Mouse (Mus musculus) left cerebral cortex, postnatal 25 days (tissue): Measurements from ENCODE around the gene Gm42417. TPM values are rescaled to one million over a fixed set of nuclear protein-coding genes. Genes with fewer than 3 reads are reported as not detected.
"Not testable (repeated sequence)": the region's sequence is repeated elsewhere in the genome, so short reads cannot be mapped to it uniquely, and the experiment has no call there.

Experiments
- DNase-seq, 2 experiments: peaks; one replicate each; pipeline ENCODE4 v3.0.0; 2022; ENCODE audit warnings: low spot score in 2 of 2, mixed read lengths in 1 of 2
- intact Hi-C: fragments of 180-260 bp; cut with DNase I; formaldehyde crosslinking; loops from one replicate; pipeline ENCODE4 v1.15.1; 2025
- total RNA-seq, 2 experiments: library from RNA; stranded (reverse); gene quantifications; 2 replicates each; pipeline ENCODE4 v1.2.3; 2021

Gene Gm42417
- total RNA-seq, 2 experiments from 2014 or later, result not detected

DNA sequence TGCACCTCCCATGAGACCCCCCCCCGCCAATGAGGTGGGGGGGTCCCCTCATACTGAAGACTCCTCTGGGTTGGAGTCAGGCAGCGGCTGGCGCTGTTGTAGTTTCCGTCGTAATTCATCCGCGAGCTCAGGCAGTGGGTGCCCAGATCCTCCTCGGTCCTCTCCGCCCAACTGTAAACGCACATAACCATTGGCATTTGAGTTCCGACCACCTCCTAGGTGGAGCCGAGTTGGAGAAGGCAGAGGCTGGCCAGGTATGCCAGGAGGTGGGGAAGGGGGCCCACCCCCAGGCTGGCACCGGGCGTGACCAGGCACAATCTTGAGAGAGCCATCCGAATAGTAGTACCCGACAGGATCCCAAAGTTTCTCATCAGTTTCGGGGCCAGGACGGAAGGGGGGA is 10.3 kb upstream of the Gm42417 start:
- intact Hi-C loops, result no loop called here
- DNase-seq, result no peak

DNA sequence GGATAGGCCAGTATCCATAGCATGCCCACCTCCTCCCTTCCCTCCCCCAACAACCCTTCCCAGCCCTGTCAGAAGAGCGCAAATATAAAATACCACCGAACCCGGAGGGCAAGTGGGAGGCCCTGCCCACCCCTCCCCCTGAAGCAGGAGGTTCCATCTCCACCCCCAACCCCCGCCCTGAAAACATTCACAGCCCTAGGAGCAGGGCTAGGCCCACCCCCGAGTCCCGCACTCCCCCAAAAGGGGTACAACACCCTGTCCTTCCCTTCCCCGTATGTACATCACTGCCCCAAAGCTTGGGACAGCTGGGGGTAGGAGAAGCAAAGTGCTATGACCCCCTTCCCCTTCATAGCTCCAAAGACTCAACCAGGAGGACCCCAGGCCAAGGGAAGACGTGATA is 9.5 kb upstream of the Gm42417 start:
- intact Hi-C loops, result no loop called here
- no peak for DNase-seq

DNA sequence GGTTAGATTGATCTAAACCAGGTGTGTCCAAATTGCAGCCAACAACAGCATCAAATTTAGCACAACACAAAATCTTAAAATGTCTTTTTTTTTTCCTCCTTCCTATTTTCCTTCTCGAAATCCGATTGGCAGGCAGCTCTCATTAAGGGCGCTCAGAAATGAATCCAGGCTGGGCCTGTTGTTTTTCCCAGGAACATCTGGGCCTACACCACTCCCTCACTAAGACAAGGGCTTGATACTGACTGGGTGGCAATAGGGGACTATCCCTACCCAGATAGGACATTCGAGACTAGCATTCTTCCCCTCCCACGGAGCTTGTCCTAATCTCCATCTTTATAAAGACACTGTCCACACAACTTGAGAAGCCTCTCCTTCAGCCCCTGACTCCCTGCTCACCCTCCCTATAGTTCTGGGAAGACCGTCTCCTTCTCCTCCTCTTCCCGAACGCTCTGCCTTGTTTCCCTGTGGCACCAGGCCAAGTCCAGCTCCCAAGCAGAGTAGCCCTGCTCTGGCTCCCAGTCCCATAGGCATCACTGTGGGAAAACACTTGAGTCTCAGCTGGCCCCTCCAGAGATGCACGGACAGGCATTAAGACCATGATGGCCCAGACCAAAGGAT is 8.9 kb upstream of the Gm42417 start:
- peak in 1 of 2 experiments; percentile 33 for DNase-seq
- intact Hi-C loops, result loop anchor here (1.0 kb wide), 3 partner anchors 87 to 136 kb away; no protein-coding TSS in a partner anchor

DNA sequence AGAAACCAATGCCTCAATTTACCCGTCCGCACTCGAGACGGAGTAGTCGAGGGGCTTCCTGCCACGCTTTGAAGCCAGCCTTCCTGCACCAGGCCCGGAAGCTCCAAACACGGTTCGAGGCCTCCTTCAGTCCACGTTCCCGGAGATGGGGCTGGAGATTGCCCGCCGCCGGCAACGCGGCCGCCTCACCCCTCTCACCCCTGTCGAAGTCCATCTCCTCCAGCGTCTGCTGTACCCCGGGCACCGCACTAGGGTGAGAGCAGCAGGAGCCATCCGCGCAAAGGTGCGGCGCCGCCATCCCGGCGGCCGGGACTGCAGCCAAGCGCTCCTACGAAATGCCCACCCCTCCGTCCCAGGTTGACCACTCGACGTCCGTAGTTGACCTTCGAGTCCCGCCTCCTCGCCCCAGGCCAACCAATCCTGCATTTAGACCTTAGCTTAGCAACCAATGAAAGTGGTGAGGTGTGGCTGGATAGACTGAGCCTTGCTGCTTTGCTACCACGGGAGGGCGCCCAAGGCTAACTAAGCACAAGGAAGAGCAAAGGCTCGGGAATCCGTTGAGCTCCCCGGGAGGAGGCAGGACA is 7.8 kb upstream of the Gm42417 start, which contains the start of gene Ankrd39:
Gene Ankrd39, minus strand, starts transcription at position 558 of the 584 bp plus-strand sequence.
- intact Hi-C loops, result loop anchor here (1.0 kb wide), 3 partner anchors 88 to 137 kb away; no protein-coding TSS in a partner anchor
- peak; percentile 97 to 99 for DNase-seq

DNA sequence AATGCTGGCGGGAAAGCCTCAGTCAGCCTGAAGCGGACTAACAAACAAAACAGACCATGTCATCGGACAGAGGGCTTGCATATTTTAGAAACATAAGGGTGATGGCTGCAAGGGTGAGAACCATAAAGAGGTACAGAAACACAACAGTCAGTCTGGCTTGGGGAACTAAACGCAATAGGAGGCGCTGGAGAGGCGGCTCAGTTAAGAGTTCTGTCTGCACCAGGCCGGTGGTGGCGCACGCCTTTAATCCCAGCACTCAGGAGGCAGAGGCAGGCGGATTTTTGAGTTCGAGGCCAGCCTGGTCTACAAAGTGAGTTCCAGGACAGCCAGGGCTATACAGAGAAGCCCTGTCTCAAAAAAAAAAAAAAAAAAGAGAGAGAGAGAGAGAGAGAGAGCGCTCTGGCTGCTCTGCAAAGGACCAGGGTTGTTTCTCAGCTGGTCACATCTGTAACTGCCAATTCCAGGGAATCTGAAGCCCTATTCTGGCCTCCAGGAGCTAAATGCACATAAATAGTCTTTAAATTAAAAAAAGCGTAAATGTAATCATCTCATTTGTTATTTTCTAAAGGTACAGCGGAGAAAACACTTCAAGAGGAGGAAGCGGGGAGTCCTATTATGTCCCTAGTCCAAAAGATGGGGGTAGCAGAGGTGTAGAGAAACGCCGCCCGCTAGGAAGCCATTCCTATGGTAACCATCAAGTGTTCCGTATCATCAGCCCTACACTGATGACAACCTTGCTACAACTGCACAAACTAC is 6.8 kb upstream of the Gm42417 start:
- intact Hi-C loops, result no loop called here
- peak in 1 of 2 experiments; percentile 42 for DNase-seq

DNA sequence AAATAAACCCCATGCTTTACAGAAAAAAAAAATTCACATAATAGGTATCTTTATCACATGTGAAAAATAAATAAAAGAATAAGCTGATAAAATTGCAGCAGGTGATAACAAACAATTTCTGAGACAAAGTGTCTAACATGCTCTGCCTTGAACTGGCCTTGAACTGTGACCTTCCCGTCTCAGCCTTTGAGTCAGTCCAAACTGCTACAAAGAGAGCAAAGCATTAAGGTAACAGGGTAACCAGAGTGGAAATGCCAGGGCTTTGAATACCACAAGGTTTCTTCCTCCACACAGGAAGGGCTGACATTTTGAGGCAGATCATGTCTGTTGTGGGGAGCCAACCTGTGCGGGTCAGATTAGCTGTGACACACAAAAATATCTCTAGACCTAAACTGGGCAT is 6.2 kb upstream of the Gm42417 start:
- DNase-seq, result no peak
- intact Hi-C loops, result no loop called here

DNA sequence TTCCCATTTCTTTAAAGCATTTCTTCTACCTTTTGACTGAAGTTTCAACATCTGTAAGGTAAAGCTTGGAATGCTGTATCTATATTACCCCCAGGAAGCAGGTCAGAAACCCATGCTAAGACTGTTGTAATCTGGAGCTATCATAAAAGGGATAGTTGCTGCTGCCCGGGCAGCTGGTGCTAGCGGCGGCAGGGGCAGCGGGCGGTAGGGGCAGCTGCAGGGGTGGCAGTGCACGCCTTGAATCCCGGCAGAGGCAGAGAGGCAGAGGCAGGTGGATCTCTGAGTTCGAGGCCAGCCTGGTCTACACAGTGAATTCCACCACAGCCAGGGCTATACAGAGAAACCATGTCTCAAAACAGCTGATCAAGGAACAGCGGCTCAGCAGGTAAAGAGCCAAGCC is 3.7 kb upstream of the Gm42417 start:
- intact Hi-C loops, result no loop called here
- DNase-seq, result no peak

DNA sequence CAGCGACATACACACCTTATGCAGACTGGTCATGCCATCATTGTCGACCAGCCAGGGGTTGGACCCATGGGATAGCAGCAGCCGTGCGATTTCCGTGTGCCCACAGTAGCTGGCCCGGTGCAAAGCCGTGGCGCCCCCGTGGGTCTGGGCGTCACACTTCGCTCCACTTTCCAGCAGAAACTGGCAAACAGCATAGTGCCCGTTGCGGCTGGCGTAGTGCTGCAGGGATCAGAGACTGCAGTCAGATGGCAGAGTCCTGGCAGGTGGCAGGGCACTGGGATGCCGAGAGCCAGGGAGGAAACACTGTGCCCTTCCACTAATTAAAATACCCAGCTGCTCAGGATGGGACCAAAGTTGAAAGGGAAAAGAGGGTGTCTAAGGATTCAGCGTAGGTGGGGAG is 2.6 kb upstream of the Gm42417 start:
- DNase-seq, result no peak
- intact Hi-C loops, result no loop called here

DNA sequence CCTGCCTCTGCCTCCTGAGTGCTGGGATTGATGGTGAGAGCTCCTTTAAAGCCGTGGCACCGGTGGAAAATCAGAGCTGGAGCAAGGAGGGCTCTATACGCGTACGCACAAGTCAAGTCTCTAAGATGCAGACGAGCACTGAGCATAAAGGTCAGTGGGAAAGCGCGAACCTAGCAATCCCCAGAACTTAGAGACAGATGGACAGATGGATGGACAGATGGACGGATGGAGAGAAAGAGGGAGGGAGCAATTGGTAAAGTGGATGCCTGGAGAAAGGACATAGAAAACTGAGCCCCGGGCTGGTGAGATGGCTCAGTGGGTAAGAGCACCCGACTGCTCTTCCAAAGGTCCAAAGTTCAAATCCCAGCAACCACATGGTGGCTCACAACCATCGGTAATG is 1.6 kb upstream of the Gm42417 start:
- no peak for DNase-seq
- intact Hi-C loops, result no loop called here

DNA sequence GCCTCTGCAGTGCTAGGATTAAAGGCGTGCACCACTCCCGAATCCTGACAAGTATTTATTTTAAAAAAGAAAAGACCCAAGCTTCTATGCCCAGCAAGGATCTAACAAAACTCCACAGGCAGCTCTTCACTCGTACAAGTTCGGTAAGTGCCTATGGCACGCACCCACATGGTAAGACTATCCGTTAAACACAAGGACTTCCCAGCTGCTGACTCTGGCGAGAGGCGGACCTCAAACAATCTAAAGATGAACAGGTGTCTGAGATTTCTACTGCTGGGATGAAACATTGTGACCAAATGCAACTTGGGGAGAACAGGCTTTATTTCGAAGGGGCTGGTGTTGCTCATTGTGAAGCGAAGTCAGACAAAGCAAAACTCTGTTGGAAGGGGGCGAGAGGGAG is 903 bp upstream of the Gm42417 start:
- intact Hi-C loops, result no loop called here
- no peak for DNase-seq

DNA sequence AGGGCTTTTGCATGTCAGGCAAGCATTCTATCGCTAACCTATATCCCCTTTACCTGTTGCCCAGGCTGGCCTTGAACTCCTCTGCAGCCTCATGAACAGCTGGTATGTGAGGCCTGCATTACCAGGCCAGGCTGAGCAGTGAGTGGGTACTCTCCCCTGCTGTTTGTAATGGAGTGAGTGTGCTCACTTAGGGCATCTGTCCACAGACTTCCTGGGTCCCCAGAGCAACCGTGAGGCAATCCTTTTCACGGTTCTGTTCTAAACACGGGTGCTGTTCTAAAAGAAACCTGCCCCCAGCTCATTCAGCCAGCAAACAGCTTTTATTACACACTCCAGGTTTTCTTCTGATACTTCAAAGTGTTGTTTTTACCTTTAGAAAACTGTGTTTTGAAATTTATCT is 502 bp downstream of the Gm42417 start:
- intact Hi-C loops, result no loop called here
- DNase-seq, result no peak

DNA sequence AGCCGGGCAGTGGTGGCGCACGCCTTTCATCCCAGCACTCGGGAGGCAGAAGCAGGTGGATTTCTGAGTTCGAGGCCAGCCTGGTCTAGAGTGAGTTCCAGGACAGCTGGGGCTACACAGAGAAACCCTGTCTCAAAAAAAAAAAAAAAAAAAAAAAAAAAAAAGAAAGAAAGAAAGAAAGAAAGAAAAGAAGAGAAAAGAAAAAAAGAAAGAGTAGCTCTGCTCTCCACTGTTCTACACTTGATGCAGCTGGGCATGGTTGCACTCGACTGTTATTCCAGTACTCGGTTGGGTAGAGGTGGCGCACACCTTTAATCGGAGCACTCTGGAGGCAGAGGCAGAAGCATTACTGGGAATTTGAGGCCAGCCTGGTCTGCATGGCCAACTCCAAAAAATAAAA is 2.4 kb downstream of the Gm42417 start, which contains the start of gene Ankrd23:
Gene Ankrd23, minus strand, starts transcription at position 101 of the 400 bp plus-strand sequence.
- DNase-seq, intact Hi-C loops: not testable (repeated sequence)

DNA sequence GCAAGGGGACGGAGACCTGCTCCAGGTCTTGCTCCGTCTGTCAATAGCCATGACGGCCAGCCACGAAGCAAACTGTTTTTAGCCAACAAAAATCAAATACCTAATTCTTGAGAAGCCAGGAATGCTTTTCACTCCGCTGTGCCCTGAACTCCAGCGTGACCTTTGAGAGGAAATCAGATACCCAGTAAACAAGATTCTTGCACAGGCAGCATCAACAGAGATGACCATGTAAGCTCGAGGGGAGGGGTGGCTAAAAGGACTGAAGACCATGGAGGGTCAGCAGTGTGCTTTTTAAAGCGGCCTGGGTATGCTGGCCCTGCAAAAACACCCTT is 2.9 kb downstream of the Gm42417 start:
- no peak for DNase-seq
- intact Hi-C loops, result no loop called here

DNA sequence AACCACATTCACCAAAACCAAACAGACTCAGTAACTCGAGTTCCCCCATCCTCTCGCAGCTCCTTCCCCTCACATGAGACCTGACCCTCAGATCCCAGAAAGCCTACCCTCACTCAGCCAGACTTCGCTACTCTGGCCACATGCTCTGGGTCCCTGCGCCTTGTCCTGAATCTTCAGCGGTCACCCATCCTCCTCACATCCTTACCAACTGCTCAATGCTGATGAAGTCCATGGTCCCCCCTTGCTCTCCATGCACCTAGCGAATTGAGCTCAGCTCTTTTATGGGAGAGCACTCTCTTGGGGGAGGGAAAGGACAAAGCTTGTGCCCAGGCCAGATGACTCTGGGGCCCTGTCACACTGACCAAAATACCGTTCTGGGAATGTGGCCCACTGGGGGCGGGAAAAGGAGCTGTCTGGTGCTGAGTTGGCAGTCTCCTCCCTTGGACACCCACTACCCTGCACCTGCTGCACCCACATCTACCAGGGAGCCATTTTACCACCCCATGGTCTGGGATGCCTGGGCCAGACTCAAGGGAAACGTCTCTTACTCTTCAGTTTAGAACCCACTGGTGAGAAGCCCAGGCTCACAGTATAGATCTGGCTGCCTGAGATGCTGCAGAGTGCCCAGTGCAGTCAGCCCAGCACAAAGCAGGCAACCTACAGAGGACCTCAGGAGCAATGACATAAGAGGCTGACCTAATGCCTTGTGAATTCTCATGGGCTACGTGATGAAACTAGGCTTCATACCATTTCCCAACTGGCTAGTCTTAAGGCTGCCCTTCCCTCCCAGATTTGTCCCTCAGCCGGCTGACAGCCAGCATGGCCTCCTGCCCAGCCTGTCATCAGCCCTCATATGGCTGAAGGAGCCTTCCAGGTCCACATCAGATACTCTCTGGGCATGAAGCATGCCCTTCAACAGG is 3.5 kb downstream of the Gm42417 start:
- peak in 1 of 2 experiments; percentile 40 for DNase-seq
- intact Hi-C loops, result no loop called here

DNA sequence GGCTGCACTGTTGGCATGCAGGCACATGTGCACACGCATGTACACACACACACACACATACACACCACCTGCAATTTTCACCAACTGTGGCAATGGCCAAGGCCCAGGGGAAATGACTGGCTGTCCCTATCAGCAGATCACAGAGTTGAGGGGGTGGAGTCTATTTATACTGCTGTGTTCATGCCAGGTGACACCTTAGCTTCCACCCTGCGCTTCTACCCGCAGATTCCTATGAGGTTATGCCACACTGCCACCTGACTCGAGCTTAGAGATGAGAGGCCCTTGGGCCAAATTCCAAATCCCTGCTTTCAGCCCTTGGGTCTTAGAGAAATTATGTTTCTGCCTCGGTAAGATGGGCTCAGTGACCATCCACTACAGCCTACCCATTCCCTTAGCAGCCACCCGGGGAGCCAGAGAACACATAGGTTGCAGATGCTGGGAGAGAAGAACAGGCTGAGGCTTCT is 4.6 kb downstream of the Gm42417 start:
- intact Hi-C loops, result no loop called here
- DNase-seq, result no peak

DNA sequence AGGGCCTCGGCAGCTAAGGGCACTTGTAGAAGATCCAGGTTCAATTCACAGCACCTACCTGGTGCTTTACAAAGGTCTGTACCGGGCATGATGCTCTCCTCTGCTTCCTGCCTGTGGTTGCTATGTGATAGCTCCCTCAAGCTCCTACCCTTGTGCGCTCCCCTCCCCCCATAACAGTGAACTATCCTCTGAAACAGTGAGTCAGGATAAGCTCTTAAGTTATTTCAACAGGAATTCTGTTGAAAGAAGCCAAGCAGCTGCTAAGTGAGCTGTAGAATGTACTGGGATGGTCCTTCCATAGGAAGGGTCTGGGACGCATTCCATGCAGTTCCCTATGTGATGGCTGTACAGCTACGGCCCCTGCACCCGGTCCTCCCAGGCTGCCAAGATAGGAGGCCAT is 5.7 kb downstream of the Gm42417 start:
- no peak for DNase-seq
- intact Hi-C loops, result no loop called here

DNA sequence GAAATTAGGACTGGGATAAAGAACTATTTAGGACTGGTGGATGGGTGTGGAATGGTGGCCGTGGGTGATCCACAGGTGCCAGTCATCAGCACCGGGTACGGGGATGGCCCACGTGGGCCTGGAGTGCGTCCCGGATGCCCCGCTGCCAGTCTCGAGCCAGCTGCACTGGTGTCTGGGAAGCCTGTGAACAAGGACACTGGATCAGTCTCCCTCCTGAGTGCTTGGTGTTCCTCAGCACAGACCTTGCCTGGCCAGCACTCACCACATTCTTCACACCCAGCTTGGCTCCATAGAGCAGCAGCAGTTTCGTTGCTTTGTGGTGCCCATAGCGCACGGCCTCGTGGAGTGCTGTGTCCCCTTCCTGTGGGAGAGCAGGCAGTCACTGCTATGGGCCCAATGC is 7.8 kb downstream of the Gm42417 start:
- DNase-seq, result no peak
- intact Hi-C loops, result no loop called here

DNA sequence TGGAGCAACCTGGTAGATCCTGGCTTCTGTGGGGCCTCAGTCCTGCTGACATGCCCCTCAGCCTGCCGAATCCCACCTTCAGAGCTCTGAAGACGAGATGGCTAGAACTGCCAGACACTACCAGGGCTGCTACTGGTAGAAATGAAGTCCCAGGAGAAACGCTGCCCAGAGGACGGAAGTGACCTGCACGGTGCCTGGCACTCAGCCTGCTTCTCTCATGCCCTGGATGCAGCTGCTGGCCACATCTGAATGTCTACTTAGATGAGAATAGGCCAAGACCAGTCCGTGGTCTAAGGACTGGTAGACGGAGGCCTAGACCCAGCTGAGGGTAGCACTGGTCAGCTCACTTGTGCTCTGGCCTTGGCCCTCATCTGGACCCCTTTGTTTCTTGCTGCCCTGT is 8.3 kb downstream of the Gm42417 start:
- no peak for DNase-seq
- intact Hi-C loops, result no loop called here

DNA sequence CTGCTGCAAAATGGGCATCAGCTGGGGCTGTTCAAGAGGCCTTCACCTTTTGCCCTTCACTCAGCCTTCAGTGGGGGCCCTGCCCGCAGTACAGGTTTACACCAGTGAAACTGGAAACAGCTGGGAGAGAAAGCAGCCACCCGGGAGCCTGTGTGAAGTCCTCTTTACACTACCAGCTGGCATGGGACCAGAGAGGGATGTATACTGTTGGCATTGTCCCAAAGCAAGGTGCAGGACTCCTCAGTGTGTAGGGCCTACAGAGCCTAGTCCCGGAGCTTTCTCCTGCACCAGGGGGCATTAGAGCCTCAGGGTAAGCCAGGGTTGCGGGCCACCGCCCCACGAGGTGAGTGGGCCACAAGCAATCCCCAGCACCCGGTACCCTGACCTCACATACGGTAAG is 8.7 kb downstream of the Gm42417 start:
- no peak for DNase-seq
- intact Hi-C loops, result no loop called here

DNA sequence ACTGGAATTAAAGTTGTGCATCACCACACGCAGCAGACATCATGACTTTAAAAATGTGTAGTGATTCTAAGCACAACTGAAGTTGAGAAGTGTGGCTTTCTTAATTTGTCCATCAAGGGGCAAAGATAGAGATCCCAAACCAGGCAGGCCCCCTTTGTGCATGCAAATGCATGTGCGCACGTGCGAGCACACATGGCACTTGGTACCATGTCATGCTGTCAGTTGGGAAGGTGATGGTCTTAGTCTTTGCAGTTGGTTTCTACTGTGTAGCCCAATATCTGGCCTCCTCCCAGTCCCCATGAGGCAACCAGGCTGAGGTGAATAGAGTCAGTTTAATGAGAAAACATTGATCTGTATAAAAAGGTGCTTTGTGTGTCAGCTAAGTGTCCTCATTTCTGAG is 9.4 kb downstream of the Gm42417 start:
- no peak for DNase-seq
- intact Hi-C loops, result no loop called here
